Mouse (Mus musculus): ENCODE measurements around the gene Ghrhr. TPM values are rescaled to one million over a fixed set of nuclear protein-coding genes. Genes with fewer than 3 reads are reported as not detected.

Gene Ghrhr
- not detected for total RNA-seq (2021)
- long read RNA-seq, experiment 1, result 0 reads
- long read RNA-seq, experiment 2, result 0 reads

- no peak for DNase-seq
These were observed at the start of gene Ghrhr for GRCm38 (mm10) chr6:55376076-55376475. TSS of gene Ghrhr (plus strand) at chr6:55376295.

GRCm38 (mm10) chr6:55326299-55326698, 49.8 kb upstream of the Ghrhr start:
- peak; percentile 58 to 86 for DNase-seq

- peak in 1 of 2 experiments; percentile 57 for DNase-seq
These were observed 48.8 kb upstream of the Ghrhr start for GRCm38 (mm10) chr6:55327326-55327725.

GRCm38 (mm10) chr6:55328179-55328578, 47.9 kb upstream of the Ghrhr start:
- no peak for DNase-seq

- peak in 1 of 2 experiments; percentile 71 for DNase-seq
These were observed 44.8 kb upstream of the Ghrhr start for GRCm38 (mm10) chr6:55331315-55331714.

GRCm38 (mm10) chr6:55332100-55332772, 43.9 kb upstream of the Ghrhr start:
- DNase-seq, result no peak

GRCm38 (mm10) chr6:55332773-55333109, 43.4 kb upstream of the Ghrhr start:
- DNase-seq, result peak in 1 of 2 experiments; percentile 44

- DNase-seq, result peak; percentile 81 to 90
These were observed 40.0 kb upstream of the Ghrhr start, which contains the start of gene Aqp1 for GRCm38 (mm10) chr6:55335989-55336514. TSS of gene Aqp1 (plus strand) at chr6:55336432.

GRCm38 (mm10) chr6:55337242-55337641, 38.9 kb upstream of the Ghrhr start:
- no peak for DNase-seq

- no peak for DNase-seq
These were observed 38.0 kb upstream of the Ghrhr start for GRCm38 (mm10) chr6:55338077-55338476.

GRCm38 (mm10) chr6:55338934-55339825, 36.9 kb upstream of the Ghrhr start:
- DNase-seq, result peak in 1 of 2 experiments; percentile 48

- DNase-seq, result no peak
These were observed 34.4 kb upstream of the Ghrhr start for GRCm38 (mm10) chr6:55341688-55342087.

- DNase-seq, result peak in 1 of 2 experiments; percentile 58
These were observed 33.8 kb upstream of the Ghrhr start for GRCm38 (mm10) chr6:55342328-55342727.

GRCm38 (mm10) chr6:55343446-55343845, 32.6 kb upstream of the Ghrhr start:
- no peak for DNase-seq

- peak in 1 of 2 experiments; percentile 33 for DNase-seq
These were observed 31.6 kb upstream of the Ghrhr start for GRCm38 (mm10) chr6:55344291-55345016.

GRCm38 (mm10) chr6:55345264-55345663, 30.8 kb upstream of the Ghrhr start:
- peak in 1 of 2 experiments; percentile 3 for DNase-seq

GRCm38 (mm10) chr6:55346491-55346890, 29.6 kb upstream of the Ghrhr start:
- DNase-seq, result peak in 1 of 2 experiments; percentile 2

GRCm38 (mm10) chr6:55347711-55348571, 28.2 kb upstream of the Ghrhr start:
- DNase-seq, result peak in 1 of 2 experiments; percentile 6

- no peak for DNase-seq
These were observed 26.9 kb upstream of the Ghrhr start for GRCm38 (mm10) chr6:55349231-55349630.

GRCm38 (mm10) chr6:55350383-55350952, 25.6 kb upstream of the Ghrhr start:
- DNase-seq, result no peak

GRCm38 (mm10) chr6:55351712-55352111, 24.4 kb upstream of the Ghrhr start:
- DNase-seq, result no peak

Measured in heart, adult 18-20 months (tissue).